Mouse (Mus musculus) megakaryocyte, embryonic 14.5 days (primary cell): ENCODE results near the gene Ctcf. TPM values are rescaled to one million over a fixed set of nuclear protein-coding genes. Genes with fewer than 3 reads are reported as not detected.

Experiments used
- H3K27me3 ChIP-seq: replicated peaks from 2 replicates; pipeline ENCODE3; 2012; ENCODE audit warnings: inconsistent platforms
- H3K36me3 ChIP-seq: replicated peaks from 2 replicates; pipeline ENCODE3; 2012; ENCODE audit warnings: low read length, inconsistent platforms, mixed read lengths
- H3K4me1 ChIP-seq: 2 replicates; pipeline ENCODE4 v1.6.1; 2012; ENCODE audit warnings: inconsistent platforms
- H3K4me3 ChIP-seq: replicated peaks from 2 replicates; pipeline ENCODE3; 2012; ENCODE audit warnings: moderate library complexity, mild to moderate bottlenecking, inconsistent platforms
- H3K9me3 ChIP-seq: 2 replicates; pipeline ENCODE4 v1.6.1; 2012; ENCODE audit warnings: inconsistent platforms
- FLI1 ChIP-seq: IDR thresholded peaks from 2 replicates; pipeline ENCODE4 v1.6.1; 2012; ENCODE audit warnings: low read length, inconsistent platforms, mixed read lengths
- GATA1 ChIP-seq: IDR thresholded peaks from 3 replicates; pipeline ENCODE4 v1.6.1; 2012; ENCODE audit warnings: mixed read lengths, low read length, inconsistent platforms, borderline replicate concordance
- polyA plus RNA-seq: library from polyadenylated mRNA; stranded (reverse); fragments of >175 nt; gene quantifications from 2 replicates; pipeline ENCODE4 v1.2.3, GENCODE M21; 2012; ENCODE audit warnings: low replicate concordance; ENCODE audit not compliant: insufficient read depth

Ctcf gene
- polyA plus RNA-seq, 1 experiment: 68.4 TPM

DNA sequence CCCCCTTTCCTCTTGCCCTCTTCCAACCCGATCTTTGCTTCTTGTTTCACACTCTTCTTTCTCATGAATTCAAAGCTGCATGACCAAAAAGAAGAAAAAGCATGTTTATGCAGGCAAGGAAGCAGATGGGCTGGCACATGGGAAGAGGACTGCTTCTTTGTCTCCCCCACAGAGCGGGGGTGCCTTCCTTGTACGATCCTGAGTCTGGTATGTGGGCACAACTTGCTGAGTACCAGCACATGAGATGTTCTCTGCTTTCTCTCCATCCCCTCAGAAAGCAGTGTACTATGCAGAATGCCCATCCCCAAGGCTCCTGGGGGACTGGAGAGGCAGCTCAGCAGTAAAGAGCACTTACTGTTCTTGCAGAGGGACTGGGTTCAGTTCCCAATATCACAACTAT is 12.0 kb upstream of the Ctcf start:
- TF ChIP-seq GATA1 (no peak), FLI1 (no peak)
- H3K36me3 ChIP-seq: peaks cover 73% of the 10 kb centered on the region
- no peaks in the 10 kb centered on the region for H3K9me3 ChIP-seq
- no peaks in the 10 kb centered on the region for H3K27me3 ChIP-seq
- peaks cover 53% of the 10 kb centered on the region for H3K4me1 ChIP-seq
- H3K4me3 ChIP-seq: no peak overlapping the region

DNA sequence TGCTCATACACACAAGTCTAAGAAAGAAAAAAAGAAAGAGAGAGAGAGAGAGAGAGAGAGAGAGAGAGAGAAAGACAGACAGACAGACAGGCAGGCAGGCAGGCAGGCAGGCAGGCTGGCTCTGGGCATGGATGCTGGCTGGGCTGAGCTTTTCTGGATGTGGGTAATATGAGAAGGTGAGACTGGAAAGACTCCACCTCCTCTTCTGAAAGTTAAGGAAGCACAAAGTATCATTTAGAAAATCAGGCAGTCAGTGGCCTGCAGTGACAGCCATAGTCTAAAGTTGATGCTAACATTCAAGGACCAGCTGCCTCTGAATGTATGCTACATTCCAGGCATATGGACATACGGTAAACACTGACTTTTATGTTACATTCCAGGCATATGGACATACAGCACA is 11.5 kb upstream of the Ctcf start:
- Histone ChIP-seq H3K36me3 (peaks cover 68% of the 10 kb centered on the region), H3K4me1 (peaks cover 51% of the 10 kb centered on the region), H3K9me3 (no peaks in the 10 kb centered on the region), H3K27me3 (no peaks in the 10 kb centered on the region), H3K4me3 (no peak overlapping the region)
- TF ChIP-seq FLI1: no peak
- TF ChIP-seq GATA1: no peak

DNA sequence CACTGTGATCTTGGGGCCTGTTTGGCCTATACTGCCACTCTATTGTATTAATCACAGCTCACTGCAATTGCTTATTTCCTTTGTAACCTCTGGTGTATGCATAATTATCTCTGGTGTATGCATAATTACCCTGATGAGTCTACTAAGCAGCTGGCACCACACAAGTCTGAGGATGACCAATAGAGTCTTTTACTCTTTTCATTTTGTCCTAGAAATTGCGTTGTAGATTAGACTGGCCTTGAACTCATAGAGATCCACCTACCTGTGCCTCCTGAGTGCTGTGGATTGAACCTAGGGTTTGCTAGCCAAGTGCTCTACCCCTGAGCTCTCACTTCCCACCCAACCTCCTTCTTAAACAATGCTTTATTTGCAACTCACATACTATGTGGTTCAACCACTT is 10.3 kb upstream of the Ctcf start:
- no peaks in the 10 kb centered on the region for H3K27me3 ChIP-seq
- peaks cover 56% of the 10 kb centered on the region for H3K36me3 ChIP-seq
- TF ChIP-seq FLI1 (no peak), GATA1 (no peak)
- H3K4me1 ChIP-seq: peaks cover 39% of the 10 kb centered on the region
- H3K9me3 ChIP-seq: no peaks in the 10 kb centered on the region
- H3K4me3 ChIP-seq: no peak overlapping the region

DNA sequence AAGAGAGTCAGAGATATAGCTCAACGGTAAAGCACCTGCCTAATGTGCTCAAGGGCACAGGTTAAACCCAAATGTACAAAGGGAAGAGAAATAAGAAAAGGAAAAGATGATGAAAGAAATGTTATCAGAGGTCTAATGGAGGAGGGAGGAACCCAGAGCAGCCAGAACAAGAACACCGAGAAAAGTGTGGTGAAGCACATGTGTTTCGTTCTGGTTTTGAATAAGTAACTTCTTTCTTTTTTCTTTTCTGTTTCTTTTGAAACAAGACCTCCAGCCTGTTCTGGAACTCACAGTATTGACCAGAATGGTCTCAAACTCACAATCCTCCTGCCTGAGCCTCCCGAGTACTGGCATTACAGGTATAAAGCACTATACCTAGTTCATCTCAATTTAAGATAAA is 7.0 kb upstream of the Ctcf start:
- Histone ChIP-seq H3K27me3 (no peaks in the 10 kb centered on the region), H3K9me3 (no peaks in the 10 kb centered on the region), H3K4me3 (no peak overlapping the region), H3K4me1 (peaks cover 17% of the 10 kb centered on the region), H3K36me3 (peaks cover 25% of the 10 kb centered on the region)
- TF ChIP-seq GATA1: no peak
- no peak for TF ChIP-seq FLI1

DNA sequence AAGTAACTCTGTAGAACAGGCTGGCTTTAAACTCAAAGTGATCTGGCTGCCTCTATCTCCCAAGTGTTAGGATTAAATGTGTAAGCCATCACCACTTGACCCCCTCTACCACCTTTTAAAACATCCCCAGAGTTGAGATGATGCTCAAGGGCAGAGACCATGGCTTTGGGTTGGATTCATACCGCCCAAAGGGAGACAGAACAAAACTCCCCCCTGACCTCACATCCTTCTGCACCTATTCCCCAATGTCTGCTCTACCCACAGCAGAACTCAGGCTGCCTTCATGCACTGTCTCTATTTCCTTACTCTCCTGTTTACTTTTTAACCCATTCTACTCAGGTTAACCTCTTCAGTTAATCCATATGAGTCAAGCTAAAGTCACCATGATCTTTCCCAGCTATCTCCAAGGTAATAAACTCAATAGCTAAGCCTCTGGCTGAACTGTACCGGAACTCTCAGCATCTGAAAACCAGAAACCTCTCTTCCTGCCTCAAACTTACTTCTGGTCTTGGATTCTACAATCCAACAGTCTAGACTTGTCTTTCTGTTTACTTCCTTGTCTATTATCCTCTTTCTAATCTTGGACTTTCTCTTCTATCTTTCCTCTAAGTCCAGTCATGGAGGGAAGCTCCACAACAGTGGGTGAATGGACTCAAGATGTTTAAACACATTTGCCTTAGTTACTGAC is 1.5 kb upstream of the Ctcf start:
- H3K27me3 ChIP-seq: no peaks in the 10 kb centered on the region
- H3K4me1 ChIP-seq: peaks cover 42% of the 10 kb centered on the region
- no peak for TF ChIP-seq FLI1
- no peak for TF ChIP-seq GATA1
- peak overlapping the region; percentile 96 for H3K4me3 ChIP-seq
- H3K36me3 ChIP-seq: peaks cover 5% of the 10 kb centered on the region
- H3K9me3 ChIP-seq: no peaks in the 10 kb centered on the region

DNA sequence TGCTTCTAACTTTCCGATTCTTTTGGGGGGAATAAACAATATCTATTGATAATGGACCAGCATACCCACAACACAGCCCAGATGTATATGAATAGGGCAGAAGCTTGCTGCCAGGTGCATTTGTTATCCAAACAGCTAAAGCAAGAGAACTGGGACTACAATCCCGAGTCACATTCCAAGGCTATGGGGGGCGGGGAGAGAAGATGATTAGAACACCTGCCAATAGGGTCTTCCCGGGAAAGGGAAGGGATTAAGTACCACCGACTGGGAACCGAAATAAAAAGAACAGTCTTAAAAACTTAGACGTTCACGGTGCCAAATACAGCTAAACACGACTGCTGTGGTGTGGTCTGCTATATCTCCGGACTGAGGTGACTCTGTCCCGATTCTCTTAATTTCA is 887 bp upstream of the Ctcf start:
- Histone ChIP-seq H3K9me3 (no peaks in the 10 kb centered on the region), H3K4me3 (peak overlapping the region; percentile 96), H3K36me3 (peaks cover 5% of the 10 kb centered on the region), H3K4me1 (peaks cover 48% of the 10 kb centered on the region), H3K27me3 (no peaks in the 10 kb centered on the region)
- TF ChIP-seq GATA1 (no peak), FLI1 (no peak)

DNA sequence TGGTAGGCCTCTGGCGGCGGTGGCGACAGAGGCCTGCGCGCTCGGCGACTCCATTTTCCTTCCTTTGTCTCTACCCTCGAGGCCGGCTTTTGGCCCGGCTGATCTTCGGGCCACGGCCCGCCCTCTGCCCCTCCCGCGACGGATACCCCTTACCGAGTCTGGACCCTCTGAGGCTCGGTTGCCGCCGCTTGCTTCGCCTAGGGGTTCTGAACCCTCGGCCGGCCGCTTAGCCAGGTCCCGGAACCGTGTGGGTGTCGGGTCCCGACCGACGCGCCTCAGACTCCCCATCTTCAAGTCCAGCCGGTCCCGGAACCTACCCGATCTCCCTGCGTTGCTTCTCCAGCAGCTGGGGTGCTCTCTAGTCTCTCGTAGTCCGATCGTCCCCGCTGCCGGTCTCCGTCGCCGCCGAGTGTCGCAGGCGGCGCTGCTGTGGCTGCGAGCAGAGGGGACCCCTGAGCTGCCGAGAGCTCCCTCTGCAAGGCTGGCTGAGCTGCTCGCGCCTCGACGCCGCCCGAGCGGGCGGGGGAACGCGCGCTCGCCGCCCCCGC is 669 bp downstream of the Ctcf start, which contains the start of gene Agrp:
Gene Agrp (minus strand): TSS at position 431 of the 548 bp plus-strand sequence.
- H3K4me1 ChIP-seq: peaks cover 58% of the 10 kb centered on the region
- peak within 1 kb of the TSS; percentile 96 for H3K4me3 ChIP-seq
- TF ChIP-seq FLI1: no peak
- TF ChIP-seq GATA1: no peak
- H3K36me3 ChIP-seq: peaks cover 5% of the 10 kb centered on the region
- H3K9me3 ChIP-seq: no peaks in the 10 kb centered on the region
- H3K27me3 ChIP-seq: no peaks in the 10 kb centered on the region

DNA sequence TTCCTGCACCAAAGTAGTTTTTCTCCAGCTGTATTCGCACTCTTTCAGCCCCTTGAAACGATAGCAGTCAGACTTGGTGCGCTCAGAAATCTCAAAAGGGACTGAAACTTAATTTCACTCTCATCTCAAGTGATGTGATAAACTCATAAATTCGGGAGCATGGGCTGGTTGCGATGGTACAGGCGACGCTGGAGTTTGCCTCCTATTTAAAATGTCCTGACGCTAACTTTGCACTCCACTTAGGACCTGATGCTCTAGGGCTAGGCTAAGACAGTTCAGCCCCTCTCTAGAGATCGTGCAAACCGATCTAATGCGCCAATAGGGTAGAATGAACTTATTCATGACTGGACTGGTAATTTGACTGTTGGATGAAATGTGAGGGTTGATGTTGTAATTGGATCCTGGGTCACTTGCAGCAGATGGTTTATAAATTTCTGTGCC is 1.3 kb downstream of the Ctcf start:
- Histone ChIP-seq H3K27me3 (no peaks in the 10 kb centered on the region), H3K4me3 (peak overlapping the region; percentile 96), H3K9me3 (no peaks in the 10 kb centered on the region), H3K36me3 (peaks cover 5% of the 10 kb centered on the region), H3K4me1 (peaks cover 62% of the 10 kb centered on the region)
- TF ChIP-seq GATA1 (no peak), FLI1 (no peak)

DNA sequence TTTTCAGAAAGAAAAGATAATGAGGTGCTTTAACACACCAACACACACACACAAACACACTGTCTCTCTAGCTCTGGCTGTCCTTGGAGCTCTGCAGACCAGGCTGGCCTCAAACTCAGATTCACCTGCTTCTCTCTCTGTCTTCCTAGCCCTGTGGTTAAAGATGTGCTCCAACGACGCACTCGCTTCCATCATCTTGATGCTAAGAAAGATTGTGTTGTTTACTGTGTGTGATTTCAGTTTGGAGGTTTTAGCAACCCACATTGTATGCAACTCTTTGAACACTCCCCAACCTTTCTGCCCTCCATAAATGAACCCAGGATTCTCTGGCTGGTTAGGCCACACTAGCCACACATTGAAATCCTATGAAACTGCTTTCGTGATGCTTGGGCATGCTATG is 2.1 kb downstream of the Ctcf start:
- Histone ChIP-seq H3K4me3 (peak overlapping the region; percentile 84), H3K4me1 (peaks cover 57% of the 10 kb centered on the region)

DNA sequence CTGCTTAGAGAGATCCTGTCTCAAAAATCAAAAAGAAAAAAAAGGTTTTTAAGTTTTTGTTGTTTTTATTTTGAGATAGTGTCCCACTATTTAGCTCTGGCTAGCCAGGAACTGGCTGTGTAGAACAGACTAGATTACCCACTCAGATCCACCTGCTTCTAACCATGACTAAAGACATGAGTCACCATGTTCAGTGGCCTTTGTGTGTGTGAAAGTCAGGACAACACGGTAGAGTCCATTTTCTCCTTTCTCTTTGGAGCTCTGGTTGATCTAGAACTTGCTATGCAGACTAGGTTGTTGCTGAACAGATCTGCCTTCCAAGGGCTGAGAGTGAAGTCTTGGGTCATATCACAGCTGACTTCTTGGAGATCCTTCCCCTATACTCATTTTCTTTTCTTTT is 3.5 kb downstream of the Ctcf start:
- H3K4me3 ChIP-seq: peak overlapping the region; percentile 76
- H3K4me1 ChIP-seq: peaks cover 49% of the 10 kb centered on the region
- TF ChIP-seq GATA1: no peak
- no peak for TF ChIP-seq FLI1
- peaks cover 24% of the 10 kb centered on the region for H3K36me3 ChIP-seq
- no peaks in the 10 kb centered on the region for H3K27me3 ChIP-seq
- H3K9me3 ChIP-seq: no peaks in the 10 kb centered on the region

More for the DNA sequence above, 2.1 kb downstream of the Ctcf start:
- TF ChIP-seq FLI1: no peak
- no peak for TF ChIP-seq GATA1
- Histone ChIP-seq H3K27me3 (no peaks in the 10 kb centered on the region), H3K36me3 (peaks cover 10% of the 10 kb centered on the region), H3K9me3 (no peaks in the 10 kb centered on the region)
